Mouse (Mus musculus): ENCODE measurements around the gene Tmem230. TPM values are rescaled to one million over a fixed set of nuclear protein-coding genes. Genes with fewer than 3 reads are reported as not detected.
A peak's percentile ranks its signal among the peaks of the same experiment; 100 is the strongest.

Gene Tmem230
- polyA plus RNA-seq, 1 experiment: 227 TPM

GRCm38 (mm10) chr2:132206316-132206881, 41.2 kb downstream of the Tmem230 start:
- H3K27ac ChIP-seq (ENCODE audit: insufficient read depth, low read depth, low read length): peak overlapping the region; percentile 82
- H3K27me3 ChIP-seq (ENCODE audit: control insufficient read depth, insufficient read depth, low read length): no peaks in the 10 kb centered on the region
- H3K4me3 ChIP-seq (ENCODE audit: low read depth, low read length): no peak overlapping the region
- H3K4me1 ChIP-seq (ENCODE audit: control insufficient read depth, insufficient read depth, insufficient read length, low read length): peaks cover 19% of the 10 kb centered on the region; the same call in 1 of the 2 replicates
- TF ChIP-seq POLR2A (IDR thresholded peaks at IDR 0.05; ENCODE audit: low read depth, low read length) (no peak), CTCF (IDR thresholded peaks at IDR 0.05; ENCODE audit: extremely low read depth, insufficient read length, insufficient replicate concordance, low read depth, low read length) (no peak)
- WGBS: 58% methylated on average over 16 of the region's 16 CpGs
- no peaks in the 10 kb centered on the region for H3K36me3 ChIP-seq (ENCODE audit: control insufficient read depth, insufficient read depth, low read length)

GRCm38 (mm10) chr2:132205549-132205948, 42.1 kb downstream of the Tmem230 start:
- no peaks in the 10 kb centered on the region for H3K27me3 ChIP-seq (ENCODE audit: control insufficient read depth, insufficient read depth, low read length)
- peak overlapping the region; percentile 88 for H3K27ac ChIP-seq (ENCODE audit: insufficient read depth, low read depth, low read length)
- H3K36me3 ChIP-seq (ENCODE audit: control insufficient read depth, insufficient read depth, low read length): no peaks in the 10 kb centered on the region
- peaks cover 26% of the 10 kb centered on the region; the same call in 1 of the 2 replicates for H3K4me1 ChIP-seq (ENCODE audit: control insufficient read depth, insufficient read depth, insufficient read length, low read length)
- WGBS: 37% methylated on average over 4 of the region's 4 CpGs
- TF ChIP-seq CTCF (IDR thresholded peaks at IDR 0.05; ENCODE audit: extremely low read depth, insufficient read length, insufficient replicate concordance, low read depth, low read length) (no peak), POLR2A (IDR thresholded peaks at IDR 0.05; ENCODE audit: low read depth, low read length) (no peak; the same call in 1 of the 2 replicates)
- no peak overlapping the region for H3K4me3 ChIP-seq (ENCODE audit: low read depth, low read length)

GRCm38 (mm10) chr2:132203773-132204172, 43.8 kb downstream of the Tmem230 start:
- Histone ChIP-seq H3K4me3 (ENCODE audit: low read depth, low read length) (no peak overlapping the region), H3K27ac (ENCODE audit: insufficient read depth, low read depth, low read length) (peak overlapping the region; percentile 74), H3K4me1 (ENCODE audit: control insufficient read depth, insufficient read depth, insufficient read length, low read length) (peaks cover 22% of the 10 kb centered on the region; the same call in 1 of the 2 replicates), H3K36me3 (ENCODE audit: control insufficient read depth, insufficient read depth, low read length) (no peaks in the 10 kb centered on the region), H3K27me3 (ENCODE audit: control insufficient read depth, insufficient read depth, low read length) (no peaks in the 10 kb centered on the region)
- no peak for TF ChIP-seq POLR2A (IDR thresholded peaks at IDR 0.05; ENCODE audit: low read depth, low read length)
- 0 out of 2 replicates have a peak, but pooled peaks have one; percentile 30 for TF ChIP-seq CTCF (IDR thresholded peaks at IDR 0.05; ENCODE audit: extremely low read depth, insufficient read length, insufficient replicate concordance, low read depth, low read length)
- 22% methylated on average over 3 of the region's 3 CpGs for WGBS

DNA sequence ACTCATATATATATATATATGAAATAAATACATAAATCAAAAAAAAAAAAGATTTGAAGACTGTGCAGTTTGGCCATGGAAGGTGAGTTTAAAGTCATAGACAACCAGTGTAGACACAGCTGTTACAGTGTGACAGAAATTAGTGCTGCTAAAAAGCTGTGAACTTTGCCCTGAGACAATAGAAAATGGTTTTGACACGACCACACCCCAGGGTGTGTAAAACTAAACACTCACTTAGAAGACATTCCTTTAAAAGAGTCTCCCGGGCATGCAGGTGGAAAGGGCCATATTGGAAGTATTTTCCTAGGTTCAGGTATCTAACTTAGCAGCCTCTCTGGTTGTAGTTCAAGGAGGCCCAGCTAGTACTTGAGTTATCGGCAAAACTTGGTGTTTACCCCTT, 44.4 kb downstream of the Tmem230 start:
- TF ChIP-seq CTCF (IDR thresholded peaks at IDR 0.05; ENCODE audit: extremely low read depth, insufficient read length, insufficient replicate concordance, low read depth, low read length): no peak
- TF ChIP-seq POLR2A (IDR thresholded peaks at IDR 0.05; ENCODE audit: low read depth, low read length): no peak
- H3K27ac ChIP-seq (ENCODE audit: insufficient read depth, low read depth, low read length): peak overlapping the region; percentile 74
- H3K4me1 ChIP-seq (ENCODE audit: control insufficient read depth, insufficient read depth, insufficient read length, low read length): peaks cover 21% of the 10 kb centered on the region; the same call in 1 of the 2 replicates
- no peaks in the 10 kb centered on the region for H3K36me3 ChIP-seq (ENCODE audit: control insufficient read depth, insufficient read depth, low read length)
- WGBS: 27% methylated on average over 3 of the region's 3 CpGs
- H3K4me3 ChIP-seq (ENCODE audit: low read depth, low read length): no peak overlapping the region
- H3K27me3 ChIP-seq (ENCODE audit: control insufficient read depth, insufficient read depth, low read length): no peaks in the 10 kb centered on the region

GRCm38 (mm10) chr2:132198017-132198933, 49.3 kb downstream of the Tmem230 start:
- Histone ChIP-seq H3K27me3 (ENCODE audit: control insufficient read depth, insufficient read depth, low read length) (no peaks in the 10 kb centered on the region), H3K4me1 (ENCODE audit: control insufficient read depth, insufficient read depth, insufficient read length, low read length) (peaks cover 13% of the 10 kb centered on the region; the same call in 1 of the 2 replicates), H3K27ac (ENCODE audit: insufficient read depth, low read depth, low read length) (no peak overlapping the region), H3K4me3 (ENCODE audit: low read depth, low read length) (no peak overlapping the region), H3K36me3 (ENCODE audit: control insufficient read depth, insufficient read depth, low read length) (no peaks in the 10 kb centered on the region)
- no peak for TF ChIP-seq CTCF (IDR thresholded peaks at IDR 0.05; ENCODE audit: extremely low read depth, insufficient read length, insufficient replicate concordance, low read depth, low read length)
- no peak for TF ChIP-seq POLR2A (IDR thresholded peaks at IDR 0.05; ENCODE audit: low read depth, low read length)
- WGBS: 29% methylated on average over 9 of the region's 9 CpGs

GRCm38 (mm10) chr2:132195602-132196001, 52.0 kb downstream of the Tmem230 start:
- H3K4me3 ChIP-seq (ENCODE audit: low read depth, low read length): no peak overlapping the region
- TF ChIP-seq CTCF (IDR thresholded peaks at IDR 0.05; ENCODE audit: extremely low read depth, insufficient read length, insufficient replicate concordance, low read depth, low read length) (no peak), POLR2A (IDR thresholded peaks at IDR 0.05; ENCODE audit: low read depth, low read length) (no peak)
- WGBS: 89% methylated on average over 2 of the region's 2 CpGs
- H3K27me3 ChIP-seq (ENCODE audit: control insufficient read depth, insufficient read depth, low read length): no peaks in the 10 kb centered on the region
- H3K4me1 ChIP-seq (ENCODE audit: control insufficient read depth, insufficient read depth, insufficient read length, low read length): peaks cover 6% of the 10 kb centered on the region; the same call in 1 of the 2 replicates
- H3K27ac ChIP-seq (ENCODE audit: insufficient read depth, low read depth, low read length): no peak overlapping the region
- no peaks in the 10 kb centered on the region for H3K36me3 ChIP-seq (ENCODE audit: control insufficient read depth, insufficient read depth, low read length)

All from small intestine, adult 2 months (tissue).